Comparison of ENCODE assay signal across 13 mouse cellular contexts in the genomic region with DNA sequence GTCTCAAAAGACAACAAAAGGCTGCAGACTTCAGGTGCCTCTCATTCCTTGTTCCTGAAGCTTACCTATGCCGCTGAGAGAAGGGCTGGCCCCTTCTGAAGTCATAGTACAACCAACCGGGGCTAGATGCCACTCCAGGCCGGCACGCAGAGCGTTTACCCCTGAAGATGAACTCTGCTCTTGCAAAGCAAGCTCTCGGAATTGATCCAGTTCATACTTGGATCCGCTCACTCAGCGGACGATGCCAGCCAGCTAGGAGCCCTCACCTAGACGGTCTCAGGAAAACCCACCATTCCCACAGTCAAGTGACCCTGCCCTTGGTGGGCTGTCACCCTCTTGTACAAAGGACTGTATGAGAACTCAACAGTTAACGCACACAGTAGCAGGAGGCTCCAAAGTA. TPM values are rescaled to one million over a fixed set of nuclear protein-coding genes. Genes with fewer than 3 reads are reported as not detected.
A peak's percentile ranks its signal among the peaks of the same experiment; 100 is the strongest.
DNase-seq lines count a peak whose midpoint lies in the region; ATAC-seq and TF ChIP-seq lines count a peak whose summit lies in the region.
"Had no signal": no experiment of that assay in that cellular context is flagged by ENCODE, and none has a peak within 500 bp of the region (broad histone marks: within the 10 kb centered on the region; RNA-seq: fewer than 3 reads in every experiment).

No protein-coding gene starts in this region.

- H3K27me3 ChIP-seq in embryonic facial prominence, embryonic 14.5 days (replicated peaks; ENCODE audit: control insufficient read depth, insufficient read depth, low read length) = no peaks in the 10 kb centered on the region
- H3K27me3 ChIP-seq in embryonic facial prominence, embryonic 10.5 days (replicated peaks; ENCODE audit: low read depth, poor library complexity, severe bottlenecking) = no peaks in the 10 kb centered on the region
- no peaks in the 10 kb centered on the region for H3K27me3 ChIP-seq in midbrain, embryonic 16.5 days (ENCODE audit: control insufficient read depth, insufficient read depth, low read depth, low read length)
- H3K27me3 ChIP-seq in midbrain, embryonic 15.5 days (replicated peaks) = no peaks in the 10 kb centered on the region
- no peaks in the 10 kb centered on the region for H3K27me3 ChIP-seq in midbrain, embryonic 10.5 days (ENCODE audit: low read depth, poor library complexity, severe bottlenecking)
- H3K27me3 ChIP-seq: heart, embryonic 15.5 days; limb, embryonic 13.5 days; megakaryocyte, embryonic 14.5 days had no signal

- no peak for DNase-seq in embryonic facial prominence, embryonic 14.5 days (ENCODE audit: low spot score)
- DNase-seq in embryonic facial prominence, embryonic 10.5 days (ENCODE audit: low spot score) = no peak
- DNase-seq in kidney, postnatal 4 days = peak; percentile 37 to 58
- DNase-seq in left cerebral cortex, adult 8-10 months (ENCODE audit: low spot score in 2 of 2) = no peak
- DNase-seq in midbrain, embryonic 10.5 days (ENCODE audit: low spot score) = no peak
- no peak for DNase-seq in left cerebral cortex, adult 2 months (ENCODE audit: extremely low spot score in 1 of 2, low spot score in 2 of 2)
- DNase-seq: thymus, adult 2 months had no signal

- WGBS in embryonic facial prominence, embryonic 14.5 days = 90% methylated on average over 11 of the region's 11 CpGs
- WGBS in embryonic facial prominence, embryonic 10.5 days = 95% methylated on average over 11 of the region's 11 CpGs
- 88% methylated on average over 11 of the region's 11 CpGs for WGBS in midbrain, embryonic 16.5 days
- 90% methylated on average over 11 of the region's 11 CpGs for WGBS in midbrain, embryonic 15.5 days
- 95% methylated on average over 11 of the region's 11 CpGs for WGBS in midbrain, embryonic 10.5 days

- H3K9ac ChIP-seq in embryonic facial prominence, embryonic 14.5 days (ENCODE audit: low read depth, low read length) = no peak overlapping the region
- H3K9ac ChIP-seq in midbrain, embryonic 16.5 days (ENCODE audit: low read depth, low read length) = no peak overlapping the region
- H3K9ac ChIP-seq in midbrain, embryonic 15.5 days = no peak overlapping the region
- H3K9ac ChIP-seq: heart, embryonic 15.5 days; limb, embryonic 13.5 days had no signal

- H3K4me3 ChIP-seq in embryonic facial prominence, embryonic 14.5 days (ENCODE audit: low read depth, low read length) = no peak overlapping the region
- H3K4me3 ChIP-seq in embryonic facial prominence, embryonic 10.5 days = no peak overlapping the region
- H3K4me3 ChIP-seq in midbrain, embryonic 16.5 days (ENCODE audit: low read depth, low read length) = no peak overlapping the region
- H3K4me3 ChIP-seq in midbrain, embryonic 15.5 days = no peak overlapping the region
- no peak overlapping the region for H3K4me3 ChIP-seq in midbrain, embryonic 10.5 days
- no peak overlapping the region for H3K4me3 ChIP-seq in left cerebral cortex, adult 2 months
- H3K4me3 ChIP-seq: heart, embryonic 15.5 days; limb, embryonic 13.5 days; megakaryocyte, embryonic 14.5 days had no signal

- 0 out of 2 replicates have a peak, but pooled peaks cover 4% of the 10 kb centered on the region for H3K9me3 ChIP-seq in embryonic facial prominence, embryonic 14.5 days (ENCODE audit: control insufficient read depth, low read length)
- H3K9me3 ChIP-seq in embryonic facial prominence, embryonic 10.5 days = peaks cover 4% of the 10 kb centered on the region; the same call in 1 of the 2 replicates
- H3K9me3 ChIP-seq in midbrain, embryonic 16.5 days (replicated peaks; ENCODE audit: control insufficient read depth, low read length, poor library complexity, severe bottlenecking) = no peaks in the 10 kb centered on the region
- H3K9me3 ChIP-seq in midbrain, embryonic 15.5 days = no peaks in the 10 kb centered on the region
- H3K9me3 ChIP-seq in midbrain, embryonic 10.5 days (replicated peaks) = no peaks in the 10 kb centered on the region; the same call in 1 of the 2 replicates
- H3K9me3 ChIP-seq: heart, embryonic 15.5 days; limb, embryonic 13.5 days had no signal

- H3K27ac ChIP-seq in embryonic facial prominence, embryonic 14.5 days (replicated peaks; ENCODE audit: low read depth, low read length) = 0 out of 2 replicates have a peak overlapping the region, but pooled peaks have one; percentile 1
- no peak overlapping the region for H3K27ac ChIP-seq in embryonic facial prominence, embryonic 10.5 days (replicated peaks)
- H3K27ac ChIP-seq in midbrain, embryonic 16.5 days (ENCODE audit: low read length) = peak overlapping the region; percentile 13; the same call in 1 of the 2 replicates
- H3K27ac ChIP-seq in midbrain, embryonic 15.5 days = no peak overlapping the region
- H3K27ac ChIP-seq in midbrain, embryonic 10.5 days (replicated peaks) = no peak overlapping the region
- H3K27ac ChIP-seq in left cerebral cortex, adult 2 months = no peak overlapping the region
- H3K27ac ChIP-seq: heart, embryonic 15.5 days; hindbrain, postnatal 0 days; limb, embryonic 13.5 days had no signal

- no peaks in the 10 kb centered on the region for H3K36me3 ChIP-seq in embryonic facial prominence, embryonic 14.5 days (ENCODE audit: control insufficient read depth, insufficient read depth, low read length)
- H3K36me3 ChIP-seq in embryonic facial prominence, embryonic 10.5 days (replicated peaks) = peaks cover 29% of the 10 kb centered on the region
- H3K36me3 ChIP-seq in midbrain, embryonic 16.5 days (ENCODE audit: control insufficient read depth, insufficient read depth, low read length) = no peaks in the 10 kb centered on the region
- no peaks in the 10 kb centered on the region for H3K36me3 ChIP-seq in midbrain, embryonic 15.5 days (replicated peaks)
- H3K36me3 ChIP-seq in midbrain, embryonic 10.5 days = peaks cover 20% of the 10 kb centered on the region

- H3K4me1 ChIP-seq in embryonic facial prominence, embryonic 14.5 days (ENCODE audit: control insufficient read depth, insufficient read depth, low read length) = peaks cover 24% of the 10 kb centered on the region
- H3K4me1 ChIP-seq in embryonic facial prominence, embryonic 10.5 days = peaks cover 35% of the 10 kb centered on the region
- peaks cover 4% of the 10 kb centered on the region for H3K4me1 ChIP-seq in midbrain, embryonic 16.5 days (ENCODE audit: control insufficient read depth, insufficient read depth, low read length)
- H3K4me1 ChIP-seq in midbrain, embryonic 15.5 days = peaks cover 32% of the 10 kb centered on the region
- H3K4me1 ChIP-seq in midbrain, embryonic 10.5 days = peaks cover 27% of the 10 kb centered on the region

- TF ChIP-seq CTCF in left cerebral cortex, adult 2 months (IDR thresholded peaks at IDR 0.05) = no peak

- no peak overlapping the region for H3K4me2 ChIP-seq in embryonic facial prominence, embryonic 14.5 days (ENCODE audit: low read depth, low read length)
- H3K4me2 ChIP-seq in midbrain, embryonic 16.5 days (ENCODE audit: low read length) = no peak overlapping the region
- no peak overlapping the region for H3K4me2 ChIP-seq in midbrain, embryonic 15.5 days
- H3K4me2 ChIP-seq: heart, embryonic 15.5 days; limb, embryonic 13.5 days had no signal

- ATAC-seq in embryonic facial prominence, embryonic 14.5 days (ENCODE audit: low read depth) = no peak
- ATAC-seq in midbrain, embryonic 16.5 days = no peak
- no peak for ATAC-seq in midbrain, embryonic 15.5 days (replicated peaks)
- ATAC-seq: hindbrain, postnatal 0 days had no signal

- intact Hi-C loops in left cerebral cortex, adult 2 months (cut with DNase I) = no loop called here

RNA-seq across cellular contexts. Expression of a gene that starts 26.8 kb away (rescaled TPM):
- 97.5 and 100 TPM in 2 replicates for polyA plus RNA-seq in embryonic facial prominence, embryonic 14.5 days (2014; fragmentation: Nextera tagmentation; extraction: Ambion mirVana)
- polyA plus RNA-seq in embryonic facial prominence, embryonic 10.5 days (2016; fragmentation: Nextera tagmentation; extraction: Ambion mirVana) = 207 and 211 TPM in 2 replicates
- polyA plus RNA-seq in midbrain, embryonic 16.5 days (2015; fragmentation: Nextera tagmentation; extraction: Ambion mirVana) = 49.2 and 55.6 TPM in 2 replicates
- 63.8 and 69.5 TPM in 2 replicates for polyA plus RNA-seq in midbrain, embryonic 15.5 days (2015; fragmentation: Nextera tagmentation; extraction: Ambion mirVana)
- total RNA-seq in left cerebral cortex, adult 8-10 months (2022) = 10 to 100 TPM; 40.1 to 47.4 (median 42.7) TPM
- polyA plus RNA-seq in midbrain, embryonic 10.5 days (2016; fragmentation: Nextera tagmentation; extraction: Ambion mirVana) = 224 and 229 TPM in 2 replicates
- total RNA-seq in left cerebral cortex, adult 2 months (2021) = 10 to 100 TPM; 29.5 to 34.3 TPM

Comparison
In these comparisons a context has a peak if more than half of its experiments do, and no peak if none do; other contexts are left out.
1. H3K27ac ChIP-seq: peak in embryonic facial prominence, embryonic 14.5 days (single experiment) and midbrain, embryonic 16.5 days (single experiment); none in embryonic facial prominence, embryonic 10.5 days (single experiment), midbrain, embryonic 15.5 days (single experiment), midbrain, embryonic 10.5 days (single experiment) and left cerebral cortex, adult 2 months (single experiment).
2. DNase-seq: peak in kidney, postnatal 4 days (2 of 2); none in embryonic facial prominence, embryonic 14.5 days (single experiment), embryonic facial prominence, embryonic 10.5 days (single experiment), left cerebral cortex, adult 8-10 months (0 of 2), midbrain, embryonic 10.5 days (single experiment) and left cerebral cortex, adult 2 months (0 of 2).